ENCODE assay signal across 8 mouse cellular contexts in genomic region chr9:103180807-103181565, GRCm38 (mm10). TPM values are rescaled to one million over a fixed set of nuclear protein-coding genes. Genes with fewer than 3 reads are reported as not detected.
A peak's percentile ranks its signal among the peaks of the same experiment; 100 is the strongest.
DNase-seq lines count a peak whose midpoint lies in the region; ATAC-seq lines count a peak whose summit lies in the region.

No protein-coding gene starts in this region.

- peak; percentile 72 for DNase-seq in T-cell, adult 2 months (ENCODE audit: low spot score)
- DNase-seq in embryonic facial prominence, embryonic 10.5 days (ENCODE audit: low spot score), result peak; percentile 90
- peak; percentile 20 for DNase-seq in skeletal muscle tissue, adult 2 months (ENCODE audit: low read depth, low spot score)
- no peak for DNase-seq in cerebellum, postnatal 36 days

- H3K36me3 ChIP-seq in embryonic facial prominence, embryonic 10.5 days (replicated peaks), result no peaks in the 10 kb centered on the region
- no peaks in the 10 kb centered on the region for H3K36me3 ChIP-seq in intestine, embryonic 15.5 days
- H3K36me3 ChIP-seq in limb, embryonic 12.5 days, result no peaks in the 10 kb centered on the region
- peaks cover 32% of the 10 kb centered on the region for H3K36me3 ChIP-seq in midbrain, embryonic 12.5 days

- H3K27ac ChIP-seq in embryonic facial prominence, embryonic 10.5 days (replicated peaks), result peak overlapping the region; percentile 86
- H3K27ac ChIP-seq in intestine, embryonic 15.5 days, result peak overlapping the region; percentile 76
- peak overlapping the region; percentile 62 for H3K27ac ChIP-seq in limb, embryonic 12.5 days
- peak overlapping the region; percentile 61 for H3K27ac ChIP-seq in midbrain, embryonic 12.5 days (replicated peaks)

- 2% methylated on average over 20 of the region's 20 CpGs for WGBS in embryonic facial prominence, embryonic 10.5 days
- WGBS in intestine, embryonic 15.5 days, result 1% methylated on average over 20 of the region's 20 CpGs
- 3% methylated on average over 20 of the region's 20 CpGs for WGBS in limb, embryonic 12.5 days
- WGBS in midbrain, embryonic 12.5 days, result 3% methylated on average over 20 of the region's 20 CpGs

- H3K4me1 ChIP-seq in embryonic facial prominence, embryonic 10.5 days, result peaks cover 17% of the 10 kb centered on the region
- H3K4me1 ChIP-seq in intestine, embryonic 15.5 days (replicated peaks), result peaks cover 12% of the 10 kb centered on the region
- peaks cover 10% of the 10 kb centered on the region for H3K4me1 ChIP-seq in limb, embryonic 12.5 days (replicated peaks)
- H3K4me1 ChIP-seq in midbrain, embryonic 12.5 days, result peaks cover 15% of the 10 kb centered on the region

- H3K9ac ChIP-seq in intestine, embryonic 15.5 days, result peak overlapping the region; percentile 57
- H3K9ac ChIP-seq in limb, embryonic 12.5 days (replicated peaks), result peak overlapping the region; percentile 63
- peak overlapping the region; percentile 53; the same call in 1 of the 2 replicates for H3K9ac ChIP-seq in midbrain, embryonic 12.5 days (replicated peaks)

- peak; percentile 93 for ATAC-seq in granulocyte monocyte progenitor cell, adult 5-6 weeks (replicated peaks; ENCODE audit: poor library complexity, severe bottlenecking)
- ATAC-seq in intestine, embryonic 15.5 days, result peak; percentile 94
- ATAC-seq in limb, embryonic 12.5 days (ENCODE audit: insufficient number of reproducible peaks, insufficient read depth, low FRiP score, low TSS enrichment, low read depth), result peak; percentile 89
- ATAC-seq in midbrain, embryonic 12.5 days (ENCODE audit: low FRiP score, low read depth), result peak; percentile 90

- no peaks in the 10 kb centered on the region for H3K9me3 ChIP-seq in embryonic facial prominence, embryonic 10.5 days
- no peaks in the 10 kb centered on the region for H3K9me3 ChIP-seq in intestine, embryonic 15.5 days
- H3K9me3 ChIP-seq in limb, embryonic 12.5 days, result no peaks in the 10 kb centered on the region
- no peaks in the 10 kb centered on the region for H3K9me3 ChIP-seq in midbrain, embryonic 12.5 days

- H3K4me3 ChIP-seq in embryonic facial prominence, embryonic 10.5 days, result peak overlapping the region; percentile 62
- peak overlapping the region; percentile 44 for H3K4me3 ChIP-seq in intestine, embryonic 15.5 days (replicated peaks)
- peak overlapping the region; percentile 45 for H3K4me3 ChIP-seq in limb, embryonic 12.5 days (replicated peaks)
- peak overlapping the region; percentile 32 for H3K4me3 ChIP-seq in midbrain, embryonic 12.5 days

- H3K27me3 ChIP-seq in embryonic facial prominence, embryonic 10.5 days (replicated peaks; ENCODE audit: low read depth, poor library complexity, severe bottlenecking), result no peaks in the 10 kb centered on the region
- no peaks in the 10 kb centered on the region for H3K27me3 ChIP-seq in intestine, embryonic 15.5 days (replicated peaks)
- no peaks in the 10 kb centered on the region for H3K27me3 ChIP-seq in limb, embryonic 12.5 days
- H3K27me3 ChIP-seq in midbrain, embryonic 12.5 days, result no peaks in the 10 kb centered on the region

- peak overlapping the region; percentile 81 for H3K4me2 ChIP-seq in intestine, embryonic 15.5 days (replicated peaks)
- H3K4me2 ChIP-seq in limb, embryonic 12.5 days, result peak overlapping the region; percentile 72
- peak overlapping the region; percentile 57 for H3K4me2 ChIP-seq in midbrain, embryonic 12.5 days (replicated peaks)

RNA-seq across cellular contexts. Expression of gene Srprb, which starts 21.0 kb away (rescaled TPM):
- polyA plus RNA-seq in embryonic facial prominence, embryonic 10.5 days (2016; fragmentation: Nextera tagmentation; extraction: Ambion mirVana), result 62.8 and 67.6 TPM in 2 replicates
- 34.0 and 34.8 TPM in 2 replicates for total RNA-seq in granulocyte monocyte progenitor cell, adult 5-6 weeks (2014; fragmentation: Nextera tagmentation)
- 24.4 and 24.6 TPM in 2 replicates for total RNA-seq in granulocyte monocyte progenitor cell, adult 5-6 weeks (2017)
- polyA plus RNA-seq in intestine, embryonic 15.5 days (2015; fragmentation: Nextera tagmentation; extraction: Ambion mirVana), result 46.4 and 55.2 TPM in 2 replicates
- polyA plus RNA-seq in limb, embryonic 12.5 days (2016; fragmentation: Nextera tagmentation; extraction: Ambion mirVana), result 55.1 and 58.0 TPM in 2 replicates
- polyA plus RNA-seq in midbrain, embryonic 12.5 days (2016; fragmentation: Nextera tagmentation; extraction: Ambion mirVana), result 55.2 and 55.5 TPM in 2 replicates

RNA-seq across cellular contexts. Expression of gene Gm20425, which starts 49.1 kb away (rescaled TPM):
- 0.58 and 0.95 TPM in 2 replicates for polyA plus RNA-seq in embryonic facial prominence, embryonic 10.5 days (2016; fragmentation: Nextera tagmentation; extraction: Ambion mirVana)
- 0.17 TPM in 1 of 2 replicates, not detected in the other for total RNA-seq in granulocyte monocyte progenitor cell, adult 5-6 weeks (2014; fragmentation: Nextera tagmentation)
- 1.4 TPM in 1 of 2 replicates, not detected in the other for total RNA-seq in granulocyte monocyte progenitor cell, adult 5-6 weeks (2017)
- polyA plus RNA-seq in intestine, embryonic 15.5 days (2015; fragmentation: Nextera tagmentation; extraction: Ambion mirVana), result 0.21 and 8.8 TPM in 2 replicates
- polyA plus RNA-seq in limb, embryonic 12.5 days (2016; fragmentation: Nextera tagmentation; extraction: Ambion mirVana), result 1.1 TPM in 1 of 2 replicates, not detected in the other
- 1.7 and 5.3 TPM in 2 replicates for polyA plus RNA-seq in midbrain, embryonic 12.5 days (2016; fragmentation: Nextera tagmentation; extraction: Ambion mirVana)

RNA-seq across cellular contexts. Expression of gene Trf, which starts 49.3 kb away (rescaled TPM):
- 21.1 and 23.5 TPM in 2 replicates for polyA plus RNA-seq in embryonic facial prominence, embryonic 10.5 days (2016; fragmentation: Nextera tagmentation; extraction: Ambion mirVana)
- 83.7 and 112 TPM in 2 replicates for total RNA-seq in granulocyte monocyte progenitor cell, adult 5-6 weeks (2014; fragmentation: Nextera tagmentation)
- total RNA-seq in granulocyte monocyte progenitor cell, adult 5-6 weeks (2017), result 98.7 and 115 TPM in 2 replicates
- 188 and 277 TPM in 2 replicates for polyA plus RNA-seq in intestine, embryonic 15.5 days (2015; fragmentation: Nextera tagmentation; extraction: Ambion mirVana)
- 7.9 and 13.0 TPM in 2 replicates for polyA plus RNA-seq in limb, embryonic 12.5 days (2016; fragmentation: Nextera tagmentation; extraction: Ambion mirVana)
- polyA plus RNA-seq in midbrain, embryonic 12.5 days (2016; fragmentation: Nextera tagmentation; extraction: Ambion mirVana), result 16.9 and 20.6 TPM in 2 replicates

Comparison
In these comparisons a context has a peak if more than half of its experiments do, and no peak if none do; other contexts are left out.
1. DNase-seq: peak in T-cell, adult 2 months (single experiment), embryonic facial prominence, embryonic 10.5 days (single experiment) and skeletal muscle tissue, adult 2 months (single experiment); none in cerebellum, postnatal 36 days (0 of 2).
2. Peak in every context shown above with its lines, with median percentiles within 50 percentile points of each other: H3K27ac ChIP-seq, H3K4me3 ChIP-seq, ATAC-seq, H3K4me2 ChIP-seq and H3K9ac ChIP-seq.